Mouse (Mus musculus) hindbrain, embryonic 15.5 days (tissue): ENCODE results near the gene Apof. TPM values are rescaled to one million over a fixed set of nuclear protein-coding genes. Genes with fewer than 3 reads are reported as not detected.
A peak's percentile ranks its signal among the peaks of the same experiment; 100 is the strongest.

Experiments used
- ATAC-seq: fragments of 200-750 bp; cut with Nextera tagmentation; 2 replicates; pipeline ENCODE4 v1.8.0; 2017; ENCODE audit warnings: low read depth, moderate number of reproducible peaks, moderate TSS enrichment; ENCODE audit not compliant: low FRiP score
- H3K27ac ChIP-seq: fragments of 300-500 bp; sonication (generic); replicated peaks from 2 replicates; pipeline ENCODE4 v1.5.1; 2015; ENCODE audit warnings: mild to moderate bottlenecking, inconsistent platforms
- H3K27me3 ChIP-seq: fragments of 300-500 bp; sonication (generic); 2 replicates; pipeline ENCODE4 v1.6.1; 2015; ENCODE audit warnings: control low read depth, inconsistent platforms
- H3K36me3 ChIP-seq: fragments of 300-500 bp; sonication (generic); 2 replicates; pipeline ENCODE4 v1.6.1; 2015; ENCODE audit warnings: control low read depth, inconsistent platforms
- H3K4me1 ChIP-seq: fragments of 300-500 bp; sonication (generic); replicated peaks from 2 replicates; pipeline ENCODE4 v1.6.1; 2015; ENCODE audit warnings: control low read depth, inconsistent platforms
- H3K4me2 ChIP-seq: fragments of 300-500 bp; sonication (generic); 2 replicates; pipeline ENCODE4 v1.6.1; 2015; ENCODE audit warnings: moderate library complexity, mild to moderate bottlenecking, inconsistent platforms
- H3K4me3 ChIP-seq: fragments of 300-500 bp; sonication (generic); 2 replicates; pipeline ENCODE4 v1.5.1; 2015; ENCODE audit warnings: mild to moderate bottlenecking, inconsistent platforms
- H3K9ac ChIP-seq: fragments of 300-500 bp; sonication (generic); 2 replicates; pipeline ENCODE4 v1.6.1; 2015; ENCODE audit warnings: inconsistent platforms
- H3K9me3 ChIP-seq: fragments of 300-500 bp; sonication (generic); 2 replicates; pipeline ENCODE4 v1.6.1; 2016; ENCODE audit warnings: control low read depth, inconsistent platforms
- whole genome bisulfite sequencing: fragments of 180-500 bp; shearing (Covaris S2); methylation state at CpG from one replicate; pipeline ENCODE4 v1.1.7; 2015; 5-methylcytosine and 5-hydroxymethylcytosine counted together
- polyA plus RNA-seq: library from polyadenylated mRNA; unstranded; fragments of >200 nt; fragmentation: Nextera tagmentation; extraction: Ambion mirVana; gene quantifications from 2 replicates; pipeline ENCODE4 v1.2.1, GENCODE M21; 2015

Apof gene
- polyA plus RNA-seq, 1 experiment from 2014 or later, result 0.47 TPM

GRCm38 (mm10) chr10:128303126-128304021, 34.9 kb downstream of the Apof start, which contains the start of gene Pan2:
TSS of gene Pan2 (plus strand) at chr10:128303335.
- 1% methylated on average over 37 of the region's 37 CpGs for WGBS
- no peaks in the 10 kb centered on the region for H3K9me3 ChIP-seq
- H3K27me3 ChIP-seq, result no peaks in the 10 kb centered on the region
- peaks cover 18% of the 10 kb centered on the region for H3K4me1 ChIP-seq
- no peaks in the 10 kb centered on the region for H3K36me3 ChIP-seq
- H3K27ac ChIP-seq, result peak within 1 kb of the TSS; percentile 98
- peak within 1 kb of the TSS; percentile 63 for H3K4me3 ChIP-seq
- peak; percentile 99 for ATAC-seq
- peak within 1 kb of the TSS; percentile 75 for H3K4me2 ChIP-seq
- H3K9ac ChIP-seq, result peak within 1 kb of the TSS; percentile 94

GRCm38 (mm10) chr10:128309654-128310053, 41.2 kb downstream of the Apof start:
- Histone ChIP-seq H3K9me3 (no peaks in the 10 kb centered on the region), H3K27me3 (no peaks in the 10 kb centered on the region), H3K27ac (no peak overlapping the region), H3K4me3 (no peak overlapping the region), H3K9ac (no peak overlapping the region), H3K4me2 (no peak overlapping the region), H3K36me3 (peaks cover 26% of the 10 kb centered on the region), H3K4me1 (peaks cover 7% of the 10 kb centered on the region)
- no peak for ATAC-seq
- WGBS, result 85% methylated on average over 7 of the region's 7 CpGs

- Histone ChIP-seq H3K4me3 (no peak overlapping the region), H3K36me3 (peaks cover 32% of the 10 kb centered on the region), H3K9me3 (no peaks in the 10 kb centered on the region), H3K4me2 (no peak overlapping the region), H3K27me3 (no peaks in the 10 kb centered on the region), H3K9ac (no peak overlapping the region), H3K4me1 (peaks cover 7% of the 10 kb centered on the region), H3K27ac (no peak overlapping the region)
- ATAC-seq, result no peak
- WGBS, result 53% methylated on average over 11 of the region's 11 CpGs
These were observed 41.7 kb downstream of the Apof start for GRCm38 (mm10) chr10:128310177-128310576.

DNA sequence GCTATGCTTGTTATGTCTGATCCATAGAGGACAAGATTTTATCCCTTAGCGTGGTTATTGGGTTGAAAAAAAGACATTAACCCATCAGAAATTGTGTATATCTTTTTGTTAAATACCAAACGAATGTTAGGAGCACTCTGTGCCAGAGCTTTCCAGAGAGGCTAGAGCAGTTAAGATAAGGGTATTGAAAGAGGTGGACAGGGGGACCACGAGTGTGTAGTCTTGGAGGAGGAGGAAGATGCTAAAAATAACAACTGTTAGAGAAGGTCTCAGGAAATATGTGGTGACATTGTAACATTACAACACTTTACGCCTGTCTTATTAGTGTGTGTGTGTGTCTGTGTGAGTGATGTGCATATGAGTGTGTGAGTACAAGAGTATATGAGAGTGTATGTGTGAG, 42.4 kb downstream of the Apof start:
- Histone ChIP-seq H3K27me3 (no peaks in the 10 kb centered on the region), H3K4me2 (no peak overlapping the region), H3K9me3 (no peaks in the 10 kb centered on the region), H3K9ac (no peak overlapping the region), H3K4me1 (peaks cover 7% of the 10 kb centered on the region), H3K4me3 (no peak overlapping the region), H3K36me3 (peaks cover 39% of the 10 kb centered on the region), H3K27ac (no peak overlapping the region)
- 89% methylated on average over 4 of the region's 4 CpGs for WGBS
- ATAC-seq, result no peak

GRCm38 (mm10) chr10:128315578-128315977, 47.1 kb downstream of the Apof start:
- peaks cover 57% of the 10 kb centered on the region for H3K36me3 ChIP-seq
- no peaks in the 10 kb centered on the region for H3K27me3 ChIP-seq
- H3K4me3 ChIP-seq, result no peak overlapping the region
- 97% methylated on average over 8 of the region's 8 CpGs for WGBS
- H3K9me3 ChIP-seq, result no peaks in the 10 kb centered on the region
- H3K27ac ChIP-seq, result no peak overlapping the region
- no peak overlapping the region for H3K9ac ChIP-seq
- no peak overlapping the region for H3K4me2 ChIP-seq
- H3K4me1 ChIP-seq, result no peaks in the 10 kb centered on the region
- ATAC-seq, result no peak

Other genes starting within 250 kb of the Apof start
- 494 and 518 TPM in 2 replicates for gene Naca, start 233.1 kb upstream of the Apof start, polyA plus RNA-seq
- gene Ptges3, start 209.7 kb upstream of the Apof start, polyA plus RNA-seq, result 371 and 395 TPM in 2 replicates
- 2,267 and 2,290 TPM in 2 replicates for gene Atp5b, start 185.4 kb upstream of the Apof start, polyA plus RNA-seq
- 8.1 and 8.3 TPM in 2 replicates for gene Baz2a, start 177.1 kb upstream of the Apof start, polyA plus RNA-seq
- 10.2 and 10.3 TPM in 2 replicates for gene Rbms2, start 88.4 kb upstream of the Apof start, polyA plus RNA-seq
- gene Gls2, start 74.2 kb upstream of the Apof start, polyA plus RNA-seq, result 2.0 and 2.2 TPM in 2 replicates
- 20.6 and 21.0 TPM in 2 replicates for gene Spryd4, start 56.9 kb upstream of the Apof start, polyA plus RNA-seq
- gene Mip, start 42.8 kb upstream of the Apof start, polyA plus RNA-seq, result 0.12 TPM in 1 of 2 replicates, not detected in the other
- gene Timeless, start 36.6 kb upstream of the Apof start, polyA plus RNA-seq, result 22.4 and 23.3 TPM in 2 replicates
- 0.14 TPM in 1 of 2 replicates, not detected in the other for gene Apon, start 14.6 kb upstream of the Apof start, polyA plus RNA-seq
- gene Stat2, start 1.9 kb downstream of the Apof start, polyA plus RNA-seq, result 20.7 and 21.7 TPM in 2 replicates
- 0.26 and 0.49 TPM in 2 replicates for gene Il23a, start 30.1 kb downstream of the Apof start, polyA plus RNA-seq
- 19.1 and 21.4 TPM in 2 replicates for gene Pan2, start 34.7 kb downstream of the Apof start, polyA plus RNA-seq
- gene Cnpy2, start 53.8 kb downstream of the Apof start, polyA plus RNA-seq, result 188 and 205 TPM in 2 replicates
- 267 and 278 TPM in 2 replicates for gene Cs, start 69.1 kb downstream of the Apof start, polyA plus RNA-seq
- 38.7 and 41.9 TPM in 2 replicates for gene Coq10a, start 100.3 kb downstream of the Apof start, polyA plus RNA-seq
- 10.9 and 13.8 TPM in 2 replicates for gene Ankrd52, start 108.4 kb downstream of the Apof start, polyA plus RNA-seq
- gene Slc39a5, start 132.6 kb downstream of the Apof start, polyA plus RNA-seq, result 0.21 and 0.83 TPM in 2 replicates
- gene Nabp2, start 142.8 kb downstream of the Apof start, polyA plus RNA-seq, result 137 and 141 TPM in 2 replicates
- gene Rnf41, start 143.0 kb downstream of the Apof start, polyA plus RNA-seq, result 91.3 and 92.4 TPM in 2 replicates
- 167 and 177 TPM in 2 replicates for gene Smarcc2, start 190.6 kb downstream of the Apof start, polyA plus RNA-seq
- gene Myl6, start 225.5 kb downstream of the Apof start, polyA plus RNA-seq, result 944 and 959 TPM in 2 replicates
- 5.7 and 6.5 TPM in 2 replicates for gene Myl6b, start 230.0 kb downstream of the Apof start, polyA plus RNA-seq